In genomic region chr7:48788851-48789572, GRCm38 (mm10) we compare ENCODE assay signal across 7 mouse cellular contexts. TPM values are rescaled to one million over a fixed set of nuclear protein-coding genes. Genes with fewer than 3 reads are reported as not detected.
DNase-seq lines count a peak whose midpoint lies in the region; ATAC-seq and TF ChIP-seq lines count a peak whose summit lies in the region.

TSS of gene Zdhhc13 (plus strand) at chr7:48789003.

- no peaks in the 10 kb centered on the region for H3K27me3 ChIP-seq in embryonic facial prominence, embryonic 10.5 days (replicated peaks; ENCODE audit: low read depth, poor library complexity, severe bottlenecking)
- H3K27me3 ChIP-seq in intestine, postnatal 0 days (replicated peaks; ENCODE audit: control insufficient read depth, insufficient read depth, low read length) = no peaks in the 10 kb centered on the region
- no peaks in the 10 kb centered on the region for H3K27me3 ChIP-seq in midbrain, embryonic 12.5 days
- H3K27me3 ChIP-seq in small intestine, adult 2 months (ENCODE audit: control insufficient read depth, insufficient read depth, low read length) = no peaks in the 10 kb centered on the region

- H3K4me2 ChIP-seq in intestine, postnatal 0 days (replicated peaks; ENCODE audit: low read depth) = peak within 1 kb of the TSS; percentile 87
- peak within 1 kb of the TSS; percentile 72 for H3K4me2 ChIP-seq in midbrain, embryonic 12.5 days (replicated peaks)

- H3K9me3 ChIP-seq in embryonic facial prominence, embryonic 10.5 days = no peaks in the 10 kb centered on the region
- no peaks in the 10 kb centered on the region for H3K9me3 ChIP-seq in intestine, postnatal 0 days (ENCODE audit: control insufficient read depth)
- no peaks in the 10 kb centered on the region for H3K9me3 ChIP-seq in midbrain, embryonic 12.5 days

- intact Hi-C loops in left cerebral cortex, postnatal 4 days (cut with DNase I) = no loop called here

- ATAC-seq in intestine, postnatal 0 days = peak; percentile 99
- peak; percentile 99 for ATAC-seq in midbrain, embryonic 12.5 days (ENCODE audit: low FRiP score, low read depth)

- 0 out of 2 replicates have a peak, but pooled peaks cover 3% of the 10 kb centered on the region for H3K36me3 ChIP-seq in embryonic facial prominence, embryonic 10.5 days (replicated peaks)
- H3K36me3 ChIP-seq in intestine, postnatal 0 days (ENCODE audit: control insufficient read depth, insufficient read depth) = no peaks in the 10 kb centered on the region
- no peaks in the 10 kb centered on the region for H3K36me3 ChIP-seq in midbrain, embryonic 12.5 days
- peaks cover 6% of the 10 kb centered on the region; the same call in 1 of the 2 replicates for H3K36me3 ChIP-seq in small intestine, adult 2 months (ENCODE audit: control insufficient read depth, insufficient read depth, low read length)

- peak within 1 kb of the TSS; percentile 89 for H3K4me3 ChIP-seq in embryonic facial prominence, embryonic 10.5 days
- peak within 1 kb of the TSS; percentile 72 for H3K4me3 ChIP-seq in intestine, postnatal 0 days (ENCODE audit: low read depth, low read length)
- H3K4me3 ChIP-seq in midbrain, embryonic 12.5 days = peak within 1 kb of the TSS; percentile 88
- peak within 1 kb of the TSS; percentile 88 for H3K4me3 ChIP-seq in small intestine, adult 2 months (ENCODE audit: low read depth, low read length)

- peak; percentile 92 for DNase-seq in adrenal gland, postnatal 10 days
- DNase-seq in embryonic facial prominence, embryonic 10.5 days (ENCODE audit: low spot score) = peak; percentile 95
- peak; percentile 55 for DNase-seq in gonadal fat pad, adult 2 months (ENCODE audit: low read depth)
- peak; percentile 95 for DNase-seq in left cerebral cortex, postnatal 4 days

- H3K27ac ChIP-seq in embryonic facial prominence, embryonic 10.5 days (replicated peaks) = peak within 1 kb of the TSS; percentile 91
- H3K27ac ChIP-seq in intestine, postnatal 0 days (ENCODE audit: low read depth, low read length) = peak within 1 kb of the TSS; percentile 96
- peak within 1 kb of the TSS; percentile 70 for H3K27ac ChIP-seq in midbrain, embryonic 12.5 days (replicated peaks)
- peak within 1 kb of the TSS; percentile 88 for H3K27ac ChIP-seq in small intestine, adult 2 months (ENCODE audit: insufficient read depth, low read depth, low read length)

- TF ChIP-seq POLR2A in small intestine, adult 2 months (IDR thresholded peaks at IDR 0.05; ENCODE audit: low read depth, low read length) = peak; percentile 77

- WGBS in embryonic facial prominence, embryonic 10.5 days = under 1% methylated on average over 57 of the region's 57 CpGs
- under 1% methylated on average over 57 of the region's 57 CpGs for WGBS in intestine, postnatal 0 days
- under 1% methylated on average over 57 of the region's 57 CpGs for WGBS in midbrain, embryonic 12.5 days
- WGBS in small intestine, adult 2 months = 1% methylated on average over 57 of the region's 57 CpGs

- peaks cover 18% of the 10 kb centered on the region for H3K4me1 ChIP-seq in embryonic facial prominence, embryonic 10.5 days
- H3K4me1 ChIP-seq in intestine, postnatal 0 days (replicated peaks; ENCODE audit: control insufficient read depth, insufficient read depth, low read length) = 0 out of 2 replicates have a peak, but pooled peaks cover 7% of the 10 kb centered on the region
- H3K4me1 ChIP-seq in midbrain, embryonic 12.5 days = peaks cover 10% of the 10 kb centered on the region
- peaks cover 7% of the 10 kb centered on the region; the same call in 1 of the 2 replicates for H3K4me1 ChIP-seq in small intestine, adult 2 months (ENCODE audit: control insufficient read depth, insufficient read depth, insufficient read length, low read length)

- H3K9ac ChIP-seq in intestine, postnatal 0 days (ENCODE audit: low read depth, low read length) = peak within 1 kb of the TSS; percentile 83
- peak within 1 kb of the TSS; percentile 69 for H3K9ac ChIP-seq in midbrain, embryonic 12.5 days (replicated peaks)

- TF ChIP-seq CTCF in intestine, postnatal 0 days (IDR thresholded peaks at IDR 0.05; ENCODE audit: low read depth) = peak; percentile 20
- TF ChIP-seq CTCF in small intestine, adult 2 months (IDR thresholded peaks at IDR 0.05; ENCODE audit: extremely low read depth, insufficient read length, insufficient replicate concordance, low read depth, low read length) = no peak

RNA-seq across cellular contexts. Expression of gene Zdhhc13, which starts in this region (rescaled TPM):
- total RNA-seq in adrenal gland, postnatal 10 days (2021) = 10 to 100 TPM in 1 of 2 experiments, 1 to 10 TPM in 1; 8.9 to 10.3 TPM
- polyA plus RNA-seq in embryonic facial prominence, embryonic 10.5 days (2016; fragmentation: Nextera tagmentation; extraction: Ambion mirVana) = 30.5 and 32.1 TPM in 2 replicates
- polyA plus RNA-seq in gonadal fat pad, adult 2 months (2012; rRNA removed) = 10.4 and 10.9 TPM in 2 replicates
- 25.2 and 29.8 TPM in 2 replicates for polyA plus RNA-seq in intestine, postnatal 0 days (2015; fragmentation: Nextera tagmentation; extraction: Ambion mirVana)
- total RNA-seq in left cerebral cortex, postnatal 4 days (2021) = 10 to 100 TPM; 29.9 to 32.6 TPM
- polyA plus RNA-seq in midbrain, embryonic 12.5 days (2016; fragmentation: Nextera tagmentation; extraction: Ambion mirVana) = 31.6 and 35.7 TPM in 2 replicates
- 3.6 and 6.8 TPM in 2 replicates for polyA plus RNA-seq in small intestine, adult 2 months (2012; rRNA removed)

Comparison
In these comparisons a context has a peak if more than half of its experiments do, and no peak if none do; other contexts are left out.
1. Peak in every context shown above with its lines: DNase-seq, ATAC-seq, H3K4me3 ChIP-seq and H3K27ac ChIP-seq.